Mouse (Mus musculus): ENCODE measurements at regions not wholly inside any gene's neighbourhood (a gene's known extent, or its start where the extent isn't known, plus 50 kb on each side); places are given as distances from the start of the nearest gene placed in this dataset.

- TF ChIP-seq EP300 (IDR thresholded peaks at IDR 0.05; ENCODE audit: low read depth), result no peak
- TF ChIP-seq CTCF (IDR thresholded peaks at IDR 0.05; ENCODE audit: low read depth), result no peak
Observed at GRCm38 (mm10) chr13:31486373-31486772, 69.6 kb upstream of the Foxq1 start.
